Mouse (Mus musculus) right cerebral cortex, postnatal 10 days (tissue): ENCODE measurements around the gene Snx11.
A peak's percentile ranks its signal among the peaks of the same experiment; 100 is the strongest.

ENCODE experiments used
- DNase-seq, 2 experiments: peaks; one replicate each; pipeline ENCODE4 v3.0.0; 2021; ENCODE audit warnings: low spot score in 2 of 2

Snx11 gene

DNA sequence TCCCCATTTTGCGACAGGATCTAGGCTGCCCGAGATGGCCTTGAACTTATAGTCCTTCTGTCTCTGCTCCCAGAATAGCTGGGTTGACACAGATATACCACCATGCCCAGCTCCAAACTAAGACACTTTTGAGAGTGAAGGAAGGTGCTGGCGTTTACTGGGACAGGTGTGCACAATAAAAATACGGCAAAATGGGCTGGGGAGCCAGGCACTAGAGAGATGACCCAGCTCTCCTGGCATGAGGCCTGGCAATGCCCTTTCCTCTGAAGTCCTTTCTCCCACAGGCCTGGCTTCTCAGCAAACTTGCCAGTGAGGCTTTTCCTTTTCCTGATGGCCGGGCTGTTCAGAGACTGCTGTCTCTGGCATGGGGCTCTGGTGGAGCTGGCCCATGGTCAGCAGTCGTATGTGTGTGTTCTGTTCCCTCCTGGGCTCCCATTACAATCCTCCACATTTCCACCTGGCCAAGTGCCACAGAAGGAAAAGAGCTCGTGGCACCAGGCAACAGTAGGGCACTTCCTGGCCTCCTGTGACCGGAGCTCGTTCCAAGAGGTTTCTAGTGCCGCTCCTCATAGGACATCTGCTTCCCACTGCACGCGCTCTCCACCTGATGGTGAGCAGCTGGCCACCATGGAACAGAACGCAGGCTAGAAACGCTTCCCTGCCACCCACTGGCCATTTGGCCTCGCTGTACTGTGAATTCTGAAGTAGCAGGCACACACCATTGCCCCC, 14.5 kb downstream of the Snx11 start:
- peak; percentile 61 to 65 for DNase-seq

DNA sequence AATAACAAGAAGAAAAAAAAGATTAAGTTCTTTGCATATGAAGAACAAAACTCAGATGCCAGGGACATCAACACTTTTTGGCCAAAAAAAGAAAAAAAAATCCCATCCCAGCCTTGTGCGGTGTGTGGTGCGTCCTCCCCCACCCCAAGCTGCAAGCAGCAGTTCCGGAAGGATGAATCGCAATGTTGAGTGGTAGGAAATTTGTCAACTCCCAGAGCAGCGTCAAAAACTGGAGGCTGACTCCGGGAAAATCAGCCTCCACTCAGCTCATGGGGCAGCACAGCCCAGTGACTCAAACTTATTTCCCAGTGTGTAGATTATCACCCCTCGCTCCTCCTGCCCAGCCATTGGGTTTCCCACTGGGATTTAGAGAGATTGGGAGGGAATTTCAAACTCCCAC, 15.4 kb downstream of the Snx11 start:
- no peak for DNase-seq

DNA sequence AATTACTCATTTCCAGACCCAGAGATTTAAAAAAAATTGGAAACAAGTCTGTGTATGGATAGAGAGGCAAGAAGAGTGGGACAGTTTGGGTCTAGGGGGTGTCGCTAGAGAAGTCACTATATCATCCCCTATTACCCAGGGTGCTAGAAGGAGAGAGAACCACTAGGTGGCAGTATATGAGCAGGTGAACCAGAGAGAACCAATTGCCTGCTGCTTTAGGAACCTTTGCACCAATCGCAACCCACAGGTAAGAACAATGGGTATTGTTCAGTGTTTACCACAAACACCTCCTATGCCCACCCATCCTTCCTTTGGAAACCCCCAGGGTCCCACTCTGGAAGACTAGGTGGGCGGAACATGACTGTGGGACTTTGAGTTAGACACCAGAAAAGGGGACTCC, 17.3 kb downstream of the Snx11 start:
- DNase-seq = no peak

DNA sequence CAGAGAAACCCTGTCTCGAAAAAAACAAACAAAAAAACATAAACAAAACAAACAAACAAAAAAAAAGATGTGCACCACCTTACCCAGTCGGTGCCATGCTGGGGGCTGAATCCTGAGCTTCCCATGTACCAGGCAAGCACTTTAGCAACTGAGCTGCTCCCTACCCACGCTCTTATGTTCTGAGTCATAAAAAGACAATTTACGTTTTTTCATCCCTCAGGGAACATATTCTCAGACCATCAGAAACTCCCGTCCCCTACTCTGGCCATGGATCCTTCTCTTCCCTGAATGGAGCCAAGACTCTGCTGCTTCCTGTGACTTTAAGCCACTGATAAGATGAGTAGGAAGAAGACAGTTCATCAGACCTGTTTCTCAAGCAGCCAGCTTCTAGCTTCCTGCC, 19.0 kb downstream of the Snx11 start:
- DNase-seq = no peak

DNA sequence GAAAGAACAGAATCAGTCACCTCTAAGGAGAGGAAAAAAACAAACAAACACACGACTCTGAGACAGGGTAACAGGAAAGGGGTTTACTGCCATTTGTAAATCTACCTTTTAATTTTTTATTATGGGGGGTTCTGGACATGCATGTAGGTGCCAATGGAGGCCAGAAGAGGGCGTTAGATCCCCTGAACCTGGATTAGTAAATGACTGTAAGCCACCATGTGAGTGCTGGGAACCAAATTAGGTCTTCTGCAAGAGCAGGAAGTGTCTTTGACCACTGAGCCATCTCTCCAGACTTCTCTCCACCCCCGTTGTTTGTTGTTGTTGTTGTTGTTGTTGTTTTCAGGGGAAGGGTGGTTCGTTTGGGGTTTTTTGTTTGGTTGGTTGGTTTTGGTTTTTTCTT, 19.9 kb downstream of the Snx11 start:
- DNase-seq = no peak

DNA sequence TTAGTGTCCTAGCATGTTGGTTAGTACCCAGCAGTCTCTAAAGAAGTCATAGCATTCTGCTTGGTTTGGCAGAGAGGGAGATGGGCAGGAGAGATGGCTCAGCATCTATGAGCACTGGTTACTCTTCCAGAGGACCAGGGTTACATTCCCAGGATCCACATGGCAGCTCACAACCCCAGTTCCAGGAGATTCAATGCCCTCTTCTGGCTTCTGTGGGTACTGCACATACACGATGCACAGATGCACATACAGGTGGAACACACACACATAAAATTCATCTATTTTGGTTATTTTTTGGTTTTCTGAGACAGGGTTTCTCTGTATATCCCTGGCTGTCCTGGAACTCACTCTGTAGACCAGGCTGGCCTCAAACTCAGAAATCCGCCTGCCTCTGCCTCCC, 22.1 kb downstream of the Snx11 start:
- DNase-seq = no peak

DNA sequence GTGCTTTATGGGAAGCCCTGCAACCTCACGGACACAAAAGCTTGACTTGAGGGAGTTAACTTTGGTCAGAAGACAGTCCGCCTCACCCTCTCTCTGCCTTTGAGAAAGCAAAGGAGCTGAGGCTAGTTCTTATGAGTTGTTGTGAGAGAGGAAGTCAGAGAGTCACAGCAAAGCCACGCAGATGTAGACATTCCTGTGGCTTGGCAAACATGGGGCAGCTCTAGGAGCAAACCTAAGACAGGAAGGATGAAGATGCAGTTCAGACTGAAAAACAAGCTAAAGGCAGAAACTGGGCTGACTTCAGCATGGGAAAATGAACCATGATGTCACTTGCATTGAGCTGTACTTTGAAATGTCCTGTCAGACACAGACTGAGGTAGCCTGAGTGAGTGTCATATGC, 29.8 kb downstream of the Snx11 start:
- DNase-seq = no peak

DNA sequence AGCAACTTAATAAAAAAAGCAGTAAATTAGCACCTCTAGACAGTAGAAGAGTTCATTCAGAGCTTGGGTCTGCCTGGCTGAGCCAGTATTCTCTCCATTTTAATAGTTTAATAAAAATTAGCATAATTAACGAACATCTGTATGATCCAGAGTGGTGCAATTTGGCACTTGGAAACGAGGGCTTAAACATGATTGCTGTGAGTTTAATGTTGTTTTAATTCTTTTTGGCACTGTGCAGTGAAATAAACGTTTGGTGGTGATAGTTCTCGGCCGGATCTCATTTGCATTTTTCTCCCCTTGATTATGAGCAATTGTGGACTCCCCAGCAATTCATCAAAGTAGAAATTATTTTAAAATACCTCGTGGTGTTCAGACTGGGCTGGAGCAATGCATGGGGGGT, 30.7 kb downstream of the Snx11 start:
- DNase-seq = no peak

DNA sequence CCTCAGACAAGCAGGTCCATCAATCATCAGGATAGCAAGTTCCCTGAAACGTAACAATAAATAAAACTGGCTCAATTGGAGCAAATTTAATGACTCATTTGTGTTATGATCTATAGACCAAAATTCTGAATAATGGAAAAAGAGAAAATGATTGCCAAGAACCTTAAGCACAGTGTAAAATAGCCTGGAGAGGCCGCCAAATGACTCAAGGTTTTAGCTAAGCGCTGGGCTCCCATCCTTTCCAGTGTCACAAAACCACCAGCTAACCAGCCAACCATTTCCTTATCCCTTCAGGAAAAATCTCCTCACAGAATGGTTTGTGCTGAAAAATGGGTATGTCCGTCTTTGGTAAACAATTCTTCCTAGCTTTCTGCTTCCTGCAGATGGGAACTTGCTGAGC, 33.5 kb downstream of the Snx11 start:
- no peak for DNase-seq

DNA sequence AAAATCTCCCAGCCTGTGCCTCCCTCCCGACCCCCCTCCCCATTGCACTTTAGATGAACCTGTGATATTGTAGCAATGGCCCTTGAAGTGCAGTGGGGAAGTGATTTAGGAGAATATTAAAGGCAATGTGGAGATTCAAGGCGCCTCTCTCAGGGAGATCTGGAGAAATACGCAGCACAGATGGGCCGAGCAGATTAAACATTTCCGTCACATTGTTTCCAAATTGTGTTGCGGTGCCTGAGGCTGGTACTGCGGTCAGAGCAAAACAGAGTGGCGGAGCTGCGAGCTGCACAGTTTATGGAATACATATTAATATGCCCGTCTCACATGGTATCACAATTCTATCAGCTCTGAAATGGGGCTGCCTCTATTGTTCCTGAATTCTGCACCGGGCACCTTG, 34.4 kb downstream of the Snx11 start:
- no peak for DNase-seq

DNA sequence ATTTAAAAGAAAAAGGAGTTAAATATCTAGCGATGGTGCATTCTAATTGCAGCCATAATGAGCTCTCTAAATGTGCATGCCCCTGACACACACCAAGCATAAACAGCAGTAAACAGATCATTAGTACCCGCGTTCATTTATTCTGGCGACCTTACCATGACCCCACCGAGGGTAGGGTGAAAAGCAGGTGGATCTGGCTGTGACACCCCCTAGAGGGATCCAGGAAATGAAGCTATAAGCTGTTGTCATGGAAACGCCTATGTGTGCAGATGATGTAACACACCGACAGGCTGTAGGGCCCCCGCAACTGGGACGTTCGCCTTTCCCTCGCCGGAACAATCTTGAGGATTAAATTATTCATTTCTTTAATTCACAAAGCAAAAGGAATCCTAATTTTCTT, 35.4 kb downstream of the Snx11 start:
- DNase-seq = peak; percentile 41 to 60

DNA sequence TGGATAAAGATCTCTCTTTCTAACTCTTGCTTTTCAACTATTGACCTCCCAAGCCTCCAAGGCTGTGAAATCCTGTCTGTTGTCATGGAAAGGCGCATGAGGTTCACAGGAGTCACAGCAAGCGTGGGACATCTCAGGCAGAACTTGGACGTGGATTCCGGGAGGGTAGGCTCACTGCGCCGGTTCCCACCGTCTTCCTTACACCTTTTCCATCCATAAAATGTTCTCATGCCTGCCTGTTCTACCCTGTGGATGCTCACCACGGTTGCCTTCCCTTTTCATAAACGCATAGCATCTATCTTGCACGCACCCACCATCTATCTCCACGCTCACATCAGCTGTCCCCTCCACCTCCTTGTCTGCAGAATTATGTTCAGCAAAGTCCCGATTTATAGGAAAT, 36.6 kb downstream of the Snx11 start:
- DNase-seq = no peak

DNA sequence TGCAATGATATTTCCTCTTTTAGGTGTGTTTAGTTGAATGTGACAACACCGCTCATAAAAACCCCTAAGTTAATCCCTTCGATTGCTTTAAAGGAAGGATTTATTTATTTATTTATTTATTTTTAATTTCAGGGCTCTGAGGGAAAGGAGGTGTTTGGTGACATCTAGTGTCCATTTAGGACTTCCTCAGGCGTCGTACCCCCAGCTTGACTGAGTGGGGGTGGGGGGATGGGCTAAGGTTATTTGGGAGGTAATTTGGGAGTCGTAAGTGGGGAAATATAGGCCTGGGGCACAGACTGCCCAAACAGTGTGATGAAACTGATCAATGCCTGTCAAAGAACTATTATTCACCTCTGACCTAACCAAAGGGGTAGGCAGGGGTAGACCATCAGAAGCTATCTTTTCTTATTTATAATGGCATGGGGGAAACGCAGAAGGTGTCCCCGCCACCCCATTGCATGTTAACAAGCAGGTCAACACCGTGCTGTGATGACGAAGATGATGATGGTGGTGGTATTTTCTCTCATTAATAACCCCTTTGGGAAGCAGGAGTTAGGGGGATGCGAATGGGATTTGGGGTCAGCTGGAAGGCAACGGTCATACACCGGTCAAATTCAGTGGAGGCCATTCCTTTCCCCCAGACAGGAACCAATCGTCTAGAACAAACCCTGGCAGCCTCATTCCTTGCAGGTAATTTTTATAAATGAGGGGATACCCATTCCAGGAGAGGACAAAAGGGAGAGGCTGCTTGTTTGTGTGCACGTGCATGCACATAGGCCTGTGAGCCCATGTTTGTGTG, 39.5 kb downstream of the Snx11 start:
- no peak for DNase-seq

DNA sequence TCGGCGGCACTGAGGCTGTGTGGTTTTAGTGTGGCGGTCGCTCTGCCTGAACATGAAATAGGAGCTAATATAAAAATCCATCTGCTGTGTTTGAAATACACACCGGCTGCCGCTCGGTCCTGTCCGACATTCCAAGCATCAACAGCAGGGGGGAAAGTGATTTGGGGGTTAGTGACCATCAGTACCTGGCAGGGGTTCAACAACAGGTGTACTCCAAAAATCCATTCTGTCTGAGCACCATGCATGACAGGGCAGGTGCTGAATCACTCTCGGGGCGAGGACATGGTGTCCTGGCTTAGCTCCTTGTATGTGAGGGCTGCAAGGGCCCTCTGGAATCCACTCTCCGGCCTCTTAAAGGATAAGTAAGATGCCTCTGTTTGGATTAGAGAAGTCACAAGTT, 41.0 kb downstream of the Snx11 start:
- no peak for DNase-seq

DNA sequence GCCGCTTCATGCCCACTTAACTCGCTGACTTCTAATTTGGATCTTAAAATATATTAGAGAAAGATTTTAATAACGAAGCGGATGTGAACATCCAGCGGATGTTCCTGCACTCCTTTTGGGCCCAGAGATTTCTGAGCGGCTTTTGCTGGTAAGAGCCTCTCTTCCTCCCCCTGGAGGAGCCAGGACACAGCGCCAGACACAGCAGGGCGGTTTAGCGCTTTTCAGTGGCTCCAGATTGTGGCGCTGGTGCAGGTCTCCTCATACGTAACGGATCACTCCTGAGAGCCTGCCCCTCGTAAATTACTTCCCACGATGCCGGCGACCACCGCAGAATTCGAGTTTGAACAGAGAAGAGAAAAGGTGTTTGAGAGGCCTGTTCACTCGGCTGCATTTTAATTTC, 41.5 kb downstream of the Snx11 start:
- peak; percentile 65 to 70 for DNase-seq

DNA sequence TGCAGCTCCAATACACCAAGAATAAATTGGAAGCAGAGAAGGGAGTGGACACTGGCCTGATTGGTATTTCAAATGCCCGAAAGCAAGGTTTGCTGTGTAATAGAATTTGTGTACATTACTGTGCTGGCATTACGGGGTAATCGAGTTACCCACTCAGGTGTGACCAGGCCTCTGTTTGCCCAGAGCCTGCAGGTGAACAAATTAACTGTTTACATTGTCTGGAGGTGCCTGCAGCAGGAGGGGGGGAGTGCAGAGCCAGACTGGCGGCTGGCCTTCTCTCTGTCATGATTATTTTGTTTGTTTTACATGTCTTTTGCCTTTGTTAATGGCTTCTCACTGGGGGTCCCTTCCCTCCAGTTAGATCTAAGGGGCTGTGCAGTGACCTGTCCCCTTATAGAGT, 44.7 kb downstream of the Snx11 start:
- DNase-seq = no peak

DNA sequence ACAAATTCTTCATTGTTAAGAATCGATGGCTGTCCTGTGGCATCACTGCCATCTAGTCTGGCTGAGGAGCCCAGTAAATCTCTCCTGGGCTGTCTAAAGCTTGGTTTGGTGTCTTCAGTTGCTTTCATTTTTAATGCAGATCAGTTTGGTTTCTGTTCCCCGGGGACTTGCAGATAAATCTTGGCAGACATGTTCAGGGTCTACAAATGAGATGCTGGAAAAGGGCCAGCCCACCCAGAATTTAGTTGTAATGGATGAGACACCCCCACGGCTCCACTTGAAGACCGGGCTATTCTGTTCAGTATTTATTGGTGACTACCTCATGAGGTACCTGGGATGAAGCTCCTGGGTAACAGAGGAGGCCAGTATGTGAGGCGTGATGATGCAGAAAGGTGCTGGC, 47.0 kb downstream of the Snx11 start:
- DNase-seq = peak in 1 of 2 experiments; percentile 32

DNA sequence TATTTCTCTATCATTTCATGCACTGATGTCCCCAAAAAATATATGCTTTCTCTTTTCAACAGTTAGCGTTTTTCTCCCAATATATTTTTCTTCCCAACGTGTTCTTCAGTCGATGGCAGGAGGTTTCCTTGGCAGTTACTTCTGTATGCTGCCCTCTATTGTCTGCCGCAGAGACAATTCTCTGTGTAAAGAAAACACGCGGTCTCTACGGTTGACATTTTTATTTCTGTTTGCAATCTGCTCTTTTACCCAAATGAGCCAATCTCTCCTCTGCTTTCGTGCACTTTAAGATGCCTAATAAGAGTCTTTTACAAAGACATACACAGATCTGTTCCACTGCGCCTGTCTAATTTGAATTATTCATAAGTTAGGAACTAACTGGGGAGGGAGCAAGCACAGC, 47.9 kb downstream of the Snx11 start:
- no peak for DNase-seq

DNA sequence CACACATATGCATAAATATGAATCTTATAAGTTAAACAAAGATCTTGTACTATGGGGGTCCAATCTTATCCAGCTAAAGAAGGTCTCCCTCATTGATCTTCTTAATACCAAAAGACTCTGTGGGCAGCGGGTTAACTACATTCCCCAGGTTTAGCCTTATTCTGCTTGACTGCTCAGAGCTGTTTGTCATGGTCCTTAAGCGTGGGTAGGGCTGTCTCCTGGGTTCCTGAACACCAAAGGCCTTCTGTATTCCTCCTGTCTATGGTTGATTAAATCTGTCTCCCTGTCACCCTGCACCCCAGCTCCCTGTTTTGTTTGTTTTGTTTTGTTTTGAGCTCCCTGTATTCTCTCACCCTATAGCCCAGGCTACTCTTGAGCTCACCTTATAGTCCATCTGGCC, 48.8 kb downstream of the Snx11 start:
- DNase-seq = no peak

DNA sequence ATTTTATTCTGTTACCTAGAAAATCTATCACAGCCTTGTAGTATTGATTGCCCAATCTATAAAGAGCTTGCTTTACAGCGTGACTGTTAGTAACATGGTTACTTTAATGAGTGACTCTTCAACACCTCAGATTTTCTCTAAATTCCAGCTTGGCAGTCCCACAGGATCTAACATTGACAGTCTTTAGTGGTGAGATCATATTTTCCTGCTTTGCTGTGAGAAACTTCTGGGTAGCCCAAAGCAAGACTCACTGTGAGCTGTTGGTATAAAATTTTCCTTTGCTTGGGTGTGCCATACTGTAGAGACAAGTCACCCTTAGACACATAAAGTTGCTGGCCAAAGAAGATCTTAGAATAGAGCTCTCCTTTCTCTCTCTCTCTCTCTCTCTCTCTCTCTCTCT, 51.5 kb downstream of the Snx11 start:
- no peak for DNase-seq

DNA sequence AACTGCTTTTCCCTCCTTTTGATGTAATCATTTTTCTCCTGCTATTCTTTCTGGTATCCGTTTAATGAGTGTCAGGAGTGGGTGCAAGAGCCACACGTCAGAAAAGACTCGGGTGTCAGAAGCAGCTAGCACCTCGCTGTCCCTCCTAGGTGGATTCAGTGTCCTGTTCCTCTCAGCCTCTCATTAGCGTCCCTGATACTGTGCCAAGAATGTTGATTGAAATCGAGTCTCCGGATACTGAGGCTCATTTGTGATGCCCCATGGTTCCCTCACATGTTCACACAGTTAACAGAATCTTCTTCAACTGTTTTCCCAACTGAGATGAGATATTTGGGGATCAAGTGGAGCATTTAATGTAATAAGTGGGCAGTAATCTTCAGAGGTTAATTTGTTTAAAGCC, 58.8 kb downstream of the Snx11 start:
- no peak for DNase-seq
